Mouse (Mus musculus) retina, postnatal 7 days (tissue): ENCODE data around the gene Elavl3.

Experiments
- DNase-seq: peaks from one replicate; pipeline ENCODE4 v3.0.0-alpha.2; 2012; ENCODE audit warnings: low read depth, low spot score

Gene Elavl3

GRCm38 (mm10) chr9:22058011-22058424 is 6.2 kb upstream of the Elavl3 start:
- DNase-seq, result no peak

- no peak for DNase-seq
Observed at GRCm38 (mm10) chr9:22057031-22057517, 5.3 kb upstream of the Elavl3 start.

- DNase-seq, result no peak
Observed at GRCm38 (mm10) chr9:22056303-22056910, 4.6 kb upstream of the Elavl3 start.

- DNase-seq, result no peak
Observed at GRCm38 (mm10) chr9:22055713-22056112, 3.9 kb upstream of the Elavl3 start.

- no peak for DNase-seq
Observed at GRCm38 (mm10) chr9:22054411-22055076, 2.7 kb upstream of the Elavl3 start.

- no peak for DNase-seq
Observed at GRCm38 (mm10) chr9:22053657-22054056, 1.8 kb upstream of the Elavl3 start.

GRCm38 (mm10) chr9:22051161-22051957 is 464 bp downstream of the Elavl3 start:
- DNase-seq, result no peak

GRCm38 (mm10) chr9:22050351-22050889 is 1.4 kb downstream of the Elavl3 start:
- no peak for DNase-seq

GRCm38 (mm10) chr9:22049721-22050270 is 2.0 kb downstream of the Elavl3 start:
- DNase-seq, result no peak

- no peak for DNase-seq
Observed at GRCm38 (mm10) chr9:22049315-22049714, 2.5 kb downstream of the Elavl3 start.

- DNase-seq, result no peak
Observed at GRCm38 (mm10) chr9:22047329-22047728, 4.5 kb downstream of the Elavl3 start.

- DNase-seq, result no peak
Observed at GRCm38 (mm10) chr9:22041832-22042231, 10.0 kb downstream of the Elavl3 start.

- DNase-seq, result no peak
Observed at GRCm38 (mm10) chr9:22037826-22038225, 14.0 kb downstream of the Elavl3 start.

- no peak for DNase-seq
Observed at GRCm38 (mm10) chr9:22035300-22036044, 16.4 kb downstream of the Elavl3 start.

GRCm38 (mm10) chr9:22030386-22030785 is 21.4 kb downstream of the Elavl3 start:
- no peak for DNase-seq

- no peak for DNase-seq
Observed at GRCm38 (mm10) chr9:22028467-22028866, 23.4 kb downstream of the Elavl3 start.

- DNase-seq, result no peak
Observed at GRCm38 (mm10) chr9:22024592-22024991, 27.2 kb downstream of the Elavl3 start.

- no peak for DNase-seq
Observed at GRCm38 (mm10) chr9:22017208-22017825, 34.5 kb downstream of the Elavl3 start.

GRCm38 (mm10) chr9:22016245-22016644 is 35.6 kb downstream of the Elavl3 start:
- DNase-seq, result no peak

- DNase-seq, result no peak
Observed at GRCm38 (mm10) chr9:22012731-22013130, 39.1 kb downstream of the Elavl3 start.

GRCm38 (mm10) chr9:22011055-22011454 is 40.8 kb downstream of the Elavl3 start:
- no peak for DNase-seq
